In the genomic region with DNA sequence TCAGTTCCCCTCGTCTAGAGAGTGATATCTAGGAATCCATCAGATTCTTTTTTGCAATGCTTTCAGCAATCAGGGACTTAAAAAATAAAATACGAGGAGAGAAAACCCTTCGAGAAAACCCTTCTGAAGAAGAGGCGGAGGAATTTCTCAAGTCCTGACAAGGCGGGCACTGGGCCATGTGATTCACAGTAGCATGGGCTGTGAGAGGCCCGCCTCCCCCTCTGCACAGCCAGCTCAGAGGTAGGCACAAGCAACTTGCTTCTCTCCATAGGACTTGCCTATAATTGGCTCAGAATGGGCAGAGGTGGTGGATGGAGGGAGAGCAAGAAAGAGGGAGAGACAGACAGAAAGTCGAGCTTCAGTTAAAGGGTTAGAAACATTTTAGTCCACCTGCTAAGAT, we compare ENCODE assay signal across 11 mouse cellular contexts. TPM values are rescaled to one million over a fixed set of nuclear protein-coding genes. Genes with fewer than 3 reads are reported as not detected.
DNase-seq lines count a peak whose midpoint lies in the region; ATAC-seq and TF ChIP-seq lines count a peak whose summit lies in the region.
"Had no signal": no experiment of that assay in that cellular context is flagged by ENCODE, and none has a peak within 500 bp of the region (broad histone marks: within the 10 kb centered on the region; RNA-seq: fewer than 3 reads in every experiment).

No protein-coding gene starts in this region.

- H3K4me1 ChIP-seq in lung, postnatal 0 days (ENCODE audit: insufficient read depth, low read depth, low read length) = no peaks in the 10 kb centered on the region; the same call in 1 of the 2 replicates
- H3K4me1 ChIP-seq: stomach, embryonic 15.5 days had no signal

- no peak for TF ChIP-seq CTCF in gastrocnemius, adult 2 months (IDR thresholded peaks at IDR 0.05)
- TF ChIP-seq CTCF in lung, postnatal 0 days (IDR thresholded peaks at IDR 0.05) = no peak
- TF ChIP-seq CTCF in brain, embryonic 14.5 days (IDR thresholded peaks at IDR 0.05; ENCODE audit: borderline replicate concordance, extremely low read depth, insufficient read depth, insufficient read length) = no peak

- intact Hi-C loops in gastrocnemius, adult 2 months (cut with DNase I) = no loop called here

- TF ChIP-seq POLR2A in brain, embryonic 14.5 days (IDR thresholded peaks at IDR 0.05; ENCODE audit: borderline replicate concordance, extremely low read depth, insufficient read depth, insufficient read length, poor library complexity, severe bottlenecking) = no peak

- H3K27me3 ChIP-seq in lung, postnatal 0 days (replicated peaks; ENCODE audit: insufficient read depth, low read length) = no peaks in the 10 kb centered on the region
- H3K27me3 ChIP-seq: neural tube, embryonic 12.5 days; stomach, embryonic 15.5 days had no signal

- H3K27ac ChIP-seq in gastrocnemius, adult 2 months = no peak overlapping the region
- H3K27ac ChIP-seq in lung, postnatal 0 days (ENCODE audit: low read length) = no peak overlapping the region
- H3K27ac ChIP-seq: neural tube, embryonic 12.5 days; stomach, embryonic 15.5 days had no signal

- TF ChIP-seq EP300 in lung, postnatal 0 days (IDR thresholded peaks at IDR 0.05) = no peak

- no peaks in the 10 kb centered on the region for H3K9me3 ChIP-seq in lung, postnatal 0 days (ENCODE audit: low read length)
- H3K9me3 ChIP-seq: G1E; neural tube, embryonic 12.5 days; stomach, embryonic 15.5 days had no signal

- H3K4me3 ChIP-seq in gastrocnemius, adult 2 months = no peak overlapping the region
- H3K4me3 ChIP-seq in lung, postnatal 0 days (ENCODE audit: low read depth, low read length) = no peak overlapping the region
- H3K4me3 ChIP-seq: neural tube, embryonic 12.5 days; stomach, embryonic 15.5 days had no signal

- no peak overlapping the region for H3K9ac ChIP-seq in lung, postnatal 0 days (replicated peaks; ENCODE audit: low read depth)
- H3K9ac ChIP-seq: neural tube, embryonic 12.5 days; stomach, embryonic 15.5 days had no signal

- DNase-seq in gastrocnemius, adult 2 months = peak; percentile 49
- DNase-seq in gastrocnemius, postnatal 25 days = no peak
- DNase-seq in lung, postnatal 0 days (ENCODE audit: low spot score) = peak; percentile 35
- DNase-seq in lung, postnatal 14 days = no peak
- DNase-seq in brain, embryonic 14.5 days (ENCODE audit: low read depth) = peak; percentile 29
- peak; percentile 58 for DNase-seq in right cerebral cortex, postnatal 14 days
- DNase-seq in thymus, postnatal 10 days (ENCODE audit: low spot score in 2 of 2) = no peak
- DNase-seq in cerebellum, adult 9-10 months = no peak

- 58% methylated on average over 7 of the region's 7 CpGs for WGBS in lung, postnatal 0 days

- no peaks in the 10 kb centered on the region for H3K36me3 ChIP-seq in lung, postnatal 0 days (ENCODE audit: insufficient read depth, low read length)
- H3K36me3 ChIP-seq: G1E; neural tube, embryonic 12.5 days; stomach, embryonic 15.5 days had no signal

- ATAC-seq in lung, postnatal 0 days = no peak

- no peak overlapping the region for H3K4me2 ChIP-seq in lung, postnatal 0 days (replicated peaks; ENCODE audit: low read depth, low read length)
- H3K4me2 ChIP-seq: stomach, embryonic 15.5 days had no signal

RNA-seq across cellular contexts. Expression of a gene that starts 4.4 kb away (rescaled TPM):
- 1 to 10 TPM; 1.3 to 2.1 TPM for total RNA-seq in gastrocnemius, adult 2 months (2021)
- 1 to 10 TPM; 1.8 to 2.3 TPM for total RNA-seq in gastrocnemius, postnatal 25 days (2021)
- polyA plus RNA-seq in lung, postnatal 0 days (2015; fragmentation: Nextera tagmentation; extraction: Ambion mirVana) = 3.7 and 4.2 TPM in 2 replicates
- polyA plus RNA-seq in brain, embryonic 14.5 days (2012; rRNA removed) = 33.5 and 47.7 TPM in 2 replicates
- total RNA-seq: G1E had no signal
- polyA plus RNA-seq: G1E had no signal

RNA-seq across cellular contexts. Expression of a gene that starts 33.2 kb away (rescaled TPM):
- 10 to 100 TPM; 37.0 to 49.5 TPM for total RNA-seq in gastrocnemius, adult 2 months (2021)
- 10 to 100 TPM; 33.0 to 37.1 TPM for total RNA-seq in gastrocnemius, postnatal 25 days (2021)
- polyA plus RNA-seq in lung, postnatal 0 days (2015; fragmentation: Nextera tagmentation; extraction: Ambion mirVana) = 11.9 and 13.0 TPM in 2 replicates
- polyA plus RNA-seq in brain, embryonic 14.5 days (2012; rRNA removed) = 48.2 and 69.1 TPM in 2 replicates

RNA-seq across cellular contexts. Expression of a gene that starts 46.0 kb away (rescaled TPM):
- 1 to 10 TPM; 7.6 to 9.0 TPM for total RNA-seq in gastrocnemius, adult 2 months (2021)
- 1 to 10 TPM; 7.1 to 7.4 TPM for total RNA-seq in gastrocnemius, postnatal 25 days (2021)
- 12.4 and 14.6 TPM in 2 replicates for polyA plus RNA-seq in lung, postnatal 0 days (2015; fragmentation: Nextera tagmentation; extraction: Ambion mirVana)
- 28.2 and 28.4 TPM in 2 replicates for polyA plus RNA-seq in brain, embryonic 14.5 days (2012; rRNA removed)

Comparison
In these comparisons a context has a peak if more than half of its experiments do, and no peak if none do; other contexts are left out.
1. DNase-seq: peak in gastrocnemius, adult 2 months (single experiment), lung, postnatal 0 days (single experiment), brain, embryonic 14.5 days (single experiment) and right cerebral cortex, postnatal 14 days (single experiment); none in gastrocnemius, postnatal 25 days (single experiment), lung, postnatal 14 days (single experiment), thymus, postnatal 10 days (0 of 2) and cerebellum, adult 9-10 months (single experiment).